Mouse (Mus musculus) lung, postnatal 0 days (tissue): ENCODE measurements at regions not wholly inside any gene's neighbourhood (a gene's known extent, or its start where the extent isn't known, plus 50 kb on each side); places are given as distances from the start of the nearest gene placed in this dataset.

Experiments
- ATAC-seq: fragments of 200-750 bp; cut with Nextera tagmentation; 2 replicates; pipeline ENCODE4 v1.8.0; 2017; ENCODE audit warnings: moderate library complexity
- DNase-seq: peaks from one replicate; pipeline ENCODE4 v3.0.0-alpha.2; 2016; ENCODE audit warnings: low spot score
- H3K27ac ChIP-seq: fragments of 300-500 bp; sonication (generic); 2 replicates; pipeline ENCODE4 v1.5.1; 2014; ENCODE audit warnings: antibody characterized with exemption, mild to moderate bottlenecking, low read length, mixed read lengths
- H3K27me3 ChIP-seq: fragments of 300-500 bp; sonication (generic); replicated peaks from 2 replicates; pipeline ENCODE4 v1.6.1; 2014; ENCODE audit warnings: low read length, mixed read lengths; ENCODE audit not compliant: insufficient read depth
- H3K36me3 ChIP-seq: fragments of 300-500 bp; sonication (generic); 2 replicates; pipeline ENCODE4 v1.6.1; 2014; ENCODE audit warnings: low read length, mixed read lengths; ENCODE audit not compliant: insufficient read depth
- H3K4me1 ChIP-seq: fragments of 300-500 bp; sonication (generic); 2 replicates; pipeline ENCODE4 v1.6.1; 2014; ENCODE audit warnings: antibody characterized with exemption, low read depth, low read length, mixed read lengths; ENCODE audit not compliant: insufficient read depth
- H3K4me2 ChIP-seq: fragments of 300-500 bp; sonication (generic); replicated peaks from 2 replicates; pipeline ENCODE4 v1.6.1; 2014; ENCODE audit warnings: low read depth, mild to moderate bottlenecking, low read length, moderate library complexity, mixed read lengths
- H3K4me3 ChIP-seq: fragments of 300-500 bp; sonication (generic); 2 replicates; pipeline ENCODE4 v1.5.1; 2014; ENCODE audit warnings: low read depth, low read length
- H3K9ac ChIP-seq: fragments of 300-500 bp; sonication (generic); replicated peaks from 2 replicates; pipeline ENCODE4 v1.6.1; 2014; ENCODE audit warnings: low read depth, mild to moderate bottlenecking
- H3K9me3 ChIP-seq: fragments of 300-500 bp; sonication (generic); 2 replicates; pipeline ENCODE4 v1.6.1; 2016; ENCODE audit warnings: low read length, mixed read lengths
- CTCF ChIP-seq: IDR thresholded peaks from 2 replicates; pipeline ENCODE4 v1.5.1; 2016; ENCODE audit warnings: antibody characterized with exemption, mild to moderate bottlenecking
- EP300 ChIP-seq: IDR thresholded peaks from 2 replicates; pipeline ENCODE4 v1.6.1; 2016; ENCODE audit warnings: antibody characterized with exemption, mild to moderate bottlenecking, control low read depth
- WGBS: fragments of 180-500 bp; shearing (Covaris S2); extraction: QIAGEN DNeasy Blood & Tissue Kit; methylation state at CpG from one replicate; pipeline ENCODE4 v1.1.7; 2014; 5-methylcytosine and 5-hydroxymethylcytosine counted together

GRCm38 (mm10) chr13:44295621-44296020 is 433.7 kb upstream of the Jarid2 start:
- H3K4me1 ChIP-seq: no peaks in the 10 kb centered on the region
- no peak for DNase-seq
- 87% methylated on average over 10 of the region's 10 CpGs for WGBS
- H3K9me3 ChIP-seq: no peaks in the 10 kb centered on the region
- TF ChIP-seq CTCF (no peak), EP300 (no peak)
- no peak overlapping the region for H3K4me2 ChIP-seq
- H3K36me3 ChIP-seq: no peaks in the 10 kb centered on the region
- no peak for ATAC-seq
- H3K4me3 ChIP-seq: no peak overlapping the region
- no peaks in the 10 kb centered on the region for H3K27me3 ChIP-seq
- H3K9ac ChIP-seq: no peak overlapping the region
- H3K27ac ChIP-seq: no peak overlapping the region

DNA sequence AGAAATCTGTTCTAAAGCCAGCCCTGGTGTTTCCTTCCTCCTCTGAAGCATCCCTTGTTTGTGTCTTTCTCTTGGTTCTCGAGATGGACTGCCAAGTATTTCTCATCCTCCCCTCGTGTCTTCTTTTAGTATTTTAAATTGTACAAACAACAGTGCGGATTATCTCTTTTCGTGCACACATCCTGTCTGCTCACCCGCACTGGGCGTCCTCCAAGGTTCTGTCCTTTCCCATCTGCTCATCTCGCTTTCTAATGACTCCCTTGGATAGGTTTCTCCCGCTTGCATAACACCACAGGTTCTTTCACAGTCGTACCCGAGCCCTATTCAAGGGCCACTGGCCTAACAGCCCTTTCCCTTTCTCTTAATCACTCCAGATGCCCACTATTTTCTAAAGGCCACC is 428.7 kb upstream of the Jarid2 start:
- H3K4me2 ChIP-seq: no peak overlapping the region
- H3K27ac ChIP-seq: no peak overlapping the region
- H3K36me3 ChIP-seq: no peaks in the 10 kb centered on the region
- no peak for TF ChIP-seq EP300
- no peak for TF ChIP-seq CTCF
- ATAC-seq: no peak
- no peaks in the 10 kb centered on the region for H3K4me1 ChIP-seq
- no peak for DNase-seq
- 78% methylated on average over 10 of the region's 10 CpGs for WGBS
- H3K4me3 ChIP-seq: no peak overlapping the region
- no peaks in the 10 kb centered on the region for H3K9me3 ChIP-seq
- H3K27me3 ChIP-seq: no peaks in the 10 kb centered on the region
- H3K9ac ChIP-seq: no peak overlapping the region

GRCm38 (mm10) chr13:44301215-44301614 is 428.1 kb upstream of the Jarid2 start:
- Histone ChIP-seq H3K4me2 (no peak overlapping the region), H3K27ac (no peak overlapping the region), H3K4me3 (no peak overlapping the region), H3K9ac (no peak overlapping the region), H3K36me3 (no peaks in the 10 kb centered on the region), H3K4me1 (no peaks in the 10 kb centered on the region), H3K27me3 (no peaks in the 10 kb centered on the region), H3K9me3 (no peaks in the 10 kb centered on the region)
- ATAC-seq (no peak), DNase-seq (no peak)
- 62% methylated on average over 7 of the region's 7 CpGs for WGBS
- no peak for TF ChIP-seq EP300
- TF ChIP-seq CTCF: no peak

DNA sequence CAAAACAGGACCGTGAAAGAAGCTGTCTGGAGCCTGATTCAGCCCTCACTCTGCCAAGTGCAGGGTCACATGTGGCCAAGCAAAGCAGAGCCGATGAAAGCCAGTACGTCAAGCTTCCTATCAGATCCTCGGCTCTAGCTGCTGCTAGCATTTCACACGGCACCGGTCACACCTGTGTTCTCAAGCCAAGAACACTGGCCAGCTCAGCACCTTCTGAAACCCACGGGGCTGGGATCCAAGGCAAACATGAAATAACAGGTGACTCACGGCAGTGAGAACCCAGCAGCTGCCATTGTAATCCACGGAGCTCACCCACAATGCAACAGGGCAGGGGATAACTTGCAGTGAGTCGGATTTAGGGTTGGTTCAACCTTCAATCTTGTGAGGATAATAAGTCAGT is 427.3 kb upstream of the Jarid2 start:
- Histone ChIP-seq H3K4me1 (no peaks in the 10 kb centered on the region), H3K4me3 (no peak overlapping the region), H3K9me3 (no peaks in the 10 kb centered on the region), H3K36me3 (no peaks in the 10 kb centered on the region), H3K4me2 (no peak overlapping the region), H3K9ac (no peak overlapping the region), H3K27me3 (no peaks in the 10 kb centered on the region), H3K27ac (no peak overlapping the region)
- peak; percentile 88 for ATAC-seq
- peak; percentile 84 for DNase-seq
- TF ChIP-seq EP300 (no peak), CTCF (no peak)
- 44% methylated on average over 10 of the region's 10 CpGs for WGBS

DNA sequence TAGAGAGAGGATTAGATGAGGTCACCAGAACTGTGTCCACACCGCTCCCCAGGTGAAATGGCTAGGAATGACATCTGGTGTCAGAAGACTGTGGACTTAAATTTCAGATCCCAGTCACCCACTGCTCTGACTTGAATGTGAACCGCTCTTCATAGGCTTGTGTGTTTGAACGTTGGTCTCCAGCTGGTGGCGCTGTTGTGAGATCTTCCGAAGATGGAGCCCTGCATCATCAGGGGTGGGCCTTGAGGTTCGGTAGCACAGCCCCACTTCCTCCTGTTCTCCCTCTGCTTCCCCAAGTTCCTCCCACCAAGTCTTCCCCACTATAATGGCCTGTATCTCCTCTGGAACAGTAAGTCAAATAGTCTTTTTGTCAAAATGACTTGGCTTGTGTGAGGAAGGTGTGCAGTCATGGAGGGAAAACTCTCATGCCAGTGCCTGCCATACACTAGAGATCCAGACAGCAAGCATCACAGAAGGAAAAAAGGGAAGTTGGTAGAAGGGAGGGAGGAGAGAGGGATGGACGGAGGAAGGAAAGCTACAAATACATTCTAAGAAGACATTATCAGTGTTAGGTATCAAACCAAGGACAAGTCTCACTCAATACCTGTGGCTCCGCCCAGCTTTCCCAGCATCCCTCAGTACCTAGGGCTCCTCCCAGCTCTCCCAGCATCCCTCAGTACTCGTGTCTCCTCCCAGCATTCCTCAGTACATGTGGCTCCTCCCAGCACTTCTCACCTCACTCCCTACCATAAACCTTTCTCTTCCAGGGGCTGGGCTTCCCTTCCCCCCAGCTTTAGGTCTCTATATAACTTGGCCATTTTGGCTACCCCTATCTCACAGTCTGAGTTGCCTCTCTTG is 423.9 kb upstream of the Jarid2 start:
- no peaks in the 10 kb centered on the region for H3K36me3 ChIP-seq
- TF ChIP-seq CTCF (peak; percentile 42), EP300 (no peak)
- DNase-seq (no peak), ATAC-seq (no peak)
- no peak overlapping the region for H3K4me3 ChIP-seq
- no peaks in the 10 kb centered on the region for H3K9me3 ChIP-seq
- 76% methylated on average over 9 of the region's 9 CpGs for WGBS
- H3K4me1 ChIP-seq: no peaks in the 10 kb centered on the region
- no peak overlapping the region for H3K4me2 ChIP-seq
- no peak overlapping the region for H3K9ac ChIP-seq
- no peak overlapping the region for H3K27ac ChIP-seq
- H3K27me3 ChIP-seq: no peaks in the 10 kb centered on the region

- 64% methylated on average over 15 of the region's 15 CpGs for WGBS
- Histone ChIP-seq H3K9me3 (no peaks in the 10 kb centered on the region), H3K27me3 (no peaks in the 10 kb centered on the region), H3K4me1 (no peaks in the 10 kb centered on the region), H3K4me3 (no peak overlapping the region), H3K4me2 (no peak overlapping the region), H3K36me3 (no peaks in the 10 kb centered on the region), H3K27ac (no peak overlapping the region), H3K9ac (no peak overlapping the region)
- DNase-seq (peak; percentile 40), ATAC-seq (peak; percentile 67)
- TF ChIP-seq CTCF (no peak), EP300 (no peak)
Observed at GRCm38 (mm10) chr13:44306275-44307050, 422.8 kb upstream of the Jarid2 start.
